Comparison of ENCODE assay signal across 8 mouse cellular contexts in genomic region chr7:31149751-31150565, GRCm38 (mm10). TPM values are rescaled to one million over a fixed set of nuclear protein-coding genes. Genes with fewer than 3 reads are reported as not detected.
A peak's percentile ranks its signal among the peaks of the same experiment; 100 is the strongest.
DNase-seq lines count a peak whose midpoint lies in the region; ATAC-seq and TF ChIP-seq lines count a peak whose summit lies in the region.

No protein-coding gene starts in this region.

- H3K9ac ChIP-seq in lung, embryonic 16.5 days (ENCODE audit: low read length): peak overlapping the region; percentile 98
- H3K9ac ChIP-seq in forebrain, embryonic 14.5 days (ENCODE audit: low read length): peak overlapping the region; percentile 98
- H3K9ac ChIP-seq in liver, embryonic 12.5 days: peak overlapping the region; percentile 81

- no peak for TF ChIP-seq CTCF in bone marrow macrophage, adult 2 months (IDR thresholded peaks at IDR 0.05; ENCODE audit: low read depth, low read length)
- no peak for TF ChIP-seq CTCF in small intestine, adult 2 months (IDR thresholded peaks at IDR 0.05; ENCODE audit: extremely low read depth, insufficient read length, insufficient replicate concordance, low read depth, low read length)

- H3K4me3 ChIP-seq in lung, embryonic 16.5 days (ENCODE audit: low read length): peak overlapping the region; percentile 95
- peak overlapping the region; percentile 91 for H3K4me3 ChIP-seq in bone marrow macrophage, adult 2 months (ENCODE audit: insufficient read depth, low read length)
- H3K4me3 ChIP-seq in forebrain, embryonic 14.5 days (ENCODE audit: low read depth, low read length): peak overlapping the region; percentile 89
- peak overlapping the region; percentile 73 for H3K4me3 ChIP-seq in liver, embryonic 12.5 days
- H3K4me3 ChIP-seq in small intestine, adult 2 months (ENCODE audit: low read depth, low read length): peak overlapping the region; percentile 67

- H3K9me3 ChIP-seq in lung, embryonic 16.5 days (ENCODE audit: control insufficient read depth, low read length): no peaks in the 10 kb centered on the region
- H3K9me3 ChIP-seq in forebrain, embryonic 14.5 days (replicated peaks; ENCODE audit: control insufficient read depth, low read length): no peaks in the 10 kb centered on the region
- no peaks in the 10 kb centered on the region for H3K9me3 ChIP-seq in liver, embryonic 12.5 days (replicated peaks)

- no peaks in the 10 kb centered on the region for H3K27me3 ChIP-seq in lung, embryonic 16.5 days (ENCODE audit: control insufficient read depth, insufficient read depth, low read depth, low read length)
- no peaks in the 10 kb centered on the region for H3K27me3 ChIP-seq in forebrain, embryonic 14.5 days (replicated peaks; ENCODE audit: control insufficient read depth, insufficient read depth, low read length)
- H3K27me3 ChIP-seq in liver, embryonic 12.5 days (replicated peaks): no peaks in the 10 kb centered on the region
- no peaks in the 10 kb centered on the region for H3K27me3 ChIP-seq in small intestine, adult 2 months (ENCODE audit: control insufficient read depth, insufficient read depth, low read length)

- DNase-seq in lung, adult 18-20 months: no peak
- peak; percentile 65 for DNase-seq in forebrain, embryonic 14.5 days (ENCODE audit: low spot score)
- DNase-seq in right cerebral cortex, postnatal 25 days: no peak

- no peaks in the 10 kb centered on the region for H3K36me3 ChIP-seq in lung, embryonic 16.5 days (ENCODE audit: control insufficient read depth, insufficient read depth, low read length)
- H3K36me3 ChIP-seq in forebrain, embryonic 14.5 days (ENCODE audit: control insufficient read depth, insufficient read depth, low read length): 0 out of 2 replicates have a peak, but pooled peaks cover 9% of the 10 kb centered on the region
- peaks cover 8% of the 10 kb centered on the region for H3K36me3 ChIP-seq in liver, embryonic 12.5 days
- H3K36me3 ChIP-seq in small intestine, adult 2 months (ENCODE audit: control insufficient read depth, insufficient read depth, low read length): no peaks in the 10 kb centered on the region

- peak overlapping the region; percentile 96 for H3K27ac ChIP-seq in lung, embryonic 16.5 days (ENCODE audit: low read length)
- H3K27ac ChIP-seq in bone marrow macrophage, adult 2 months (ENCODE audit: insufficient read depth, low read depth, low read length): peak overlapping the region; percentile 98
- H3K27ac ChIP-seq in forebrain, embryonic 14.5 days (ENCODE audit: low read depth, low read length): peak overlapping the region; percentile 97
- H3K27ac ChIP-seq in liver, embryonic 12.5 days: peak overlapping the region; percentile 83
- H3K27ac ChIP-seq in small intestine, adult 2 months (ENCODE audit: insufficient read depth, low read depth, low read length): peak overlapping the region; percentile 65

- 1% methylated on average over 20 of the region's 20 CpGs for WGBS in lung, embryonic 16.5 days
- 2% methylated on average over 20 of the region's 20 CpGs for WGBS in forebrain, embryonic 14.5 days
- WGBS in liver, embryonic 12.5 days (ENCODE audit: insufficient replicate concordance): 4% methylated on average over 20 of the region's 20 CpGs
- 23% methylated on average over 20 of the region's 20 CpGs for WGBS in small intestine, adult 2 months

- TF ChIP-seq POLR2A in bone marrow macrophage, adult 2 months (IDR thresholded peaks at IDR 0.05; ENCODE audit: borderline replicate concordance, low read depth, low read length): no peak
- TF ChIP-seq POLR2A in small intestine, adult 2 months (IDR thresholded peaks at IDR 0.05; ENCODE audit: low read depth, low read length): no peak

- H3K4me1 ChIP-seq in lung, embryonic 16.5 days (replicated peaks; ENCODE audit: control insufficient read depth, insufficient read depth, low read length): peaks cover 54% of the 10 kb centered on the region
- H3K4me1 ChIP-seq in bone marrow macrophage, adult 2 months (ENCODE audit: control insufficient read depth, insufficient read depth, low read length): peaks cover 41% of the 10 kb centered on the region
- peaks cover 8% of the 10 kb centered on the region for H3K4me1 ChIP-seq in forebrain, embryonic 14.5 days (ENCODE audit: control insufficient read depth, insufficient read depth, low read length)
- H3K4me1 ChIP-seq in liver, embryonic 12.5 days: peaks cover 66% of the 10 kb centered on the region
- H3K4me1 ChIP-seq in small intestine, adult 2 months (ENCODE audit: control insufficient read depth, insufficient read depth, insufficient read length, low read length): peaks cover 10% of the 10 kb centered on the region

- peak overlapping the region; percentile 74 for H3K4me2 ChIP-seq in lung, embryonic 16.5 days (ENCODE audit: low read depth, low read length)
- H3K4me2 ChIP-seq in forebrain, embryonic 14.5 days (ENCODE audit: low read length): peak overlapping the region; percentile 85
- peak overlapping the region; percentile 91 for H3K4me2 ChIP-seq in liver, embryonic 12.5 days

- no peak for ATAC-seq in lung, embryonic 16.5 days (ENCODE audit: low read depth)
- ATAC-seq in forebrain, embryonic 14.5 days: peak; percentile 10
- no peak for ATAC-seq in liver, embryonic 12.5 days
- no peak for ATAC-seq in monocyte, adult 5-6 weeks (replicated peaks; ENCODE audit: insufficient number of reproducible peaks, low FRiP score, low TSS enrichment, poor library complexity, severe bottlenecking)

RNA-seq across cellular contexts. Expression of gene Gramd1a, which starts 5.7 kb away (rescaled TPM):
- 68.1 and 72.2 TPM in 2 replicates for polyA plus RNA-seq in lung, embryonic 16.5 days (2015; fragmentation: Nextera tagmentation; extraction: Ambion mirVana)
- 63.6 and 99.3 TPM in 2 replicates for polyA plus RNA-seq in bone marrow macrophage, adult 2 months (2012; ENCODE audit: insufficient read depth, insufficient read length, missing spikeins)
- polyA plus RNA-seq in forebrain, embryonic 14.5 days (2014; fragmentation: Nextera tagmentation; extraction: Ambion mirVana): 150 and 200 TPM in 2 replicates
- polyA plus RNA-seq in liver, embryonic 12.5 days (2016; fragmentation: Nextera tagmentation; extraction: Ambion mirVana): 20.3 and 21.2 TPM in 2 replicates
- 56.4 and 64.9 TPM in 2 replicates for polyA plus RNA-seq in small intestine, adult 2 months (2012; rRNA removed)
- total RNA-seq in monocyte, adult 5-6 weeks (2017): 60.2 to 141 TPM (median 71.3 TPM) in 3 replicates

RNA-seq across cellular contexts. Expression of gene Scn1b, which starts 23.2 kb away (rescaled TPM):
- 0.64 and 0.89 TPM in 2 replicates for polyA plus RNA-seq in lung, embryonic 16.5 days (2015; fragmentation: Nextera tagmentation; extraction: Ambion mirVana)
- 30.7 and 33.7 TPM in 2 replicates for polyA plus RNA-seq in bone marrow macrophage, adult 2 months (2012; ENCODE audit: insufficient read depth, insufficient read length, missing spikeins)
- 2.8 and 4.4 TPM in 2 replicates for polyA plus RNA-seq in forebrain, embryonic 14.5 days (2014; fragmentation: Nextera tagmentation; extraction: Ambion mirVana)
- 0.97 and 1.2 TPM in 2 replicates for polyA plus RNA-seq in liver, embryonic 12.5 days (2016; fragmentation: Nextera tagmentation; extraction: Ambion mirVana)
- polyA plus RNA-seq in small intestine, adult 2 months (2012; rRNA removed): 11.1 and 19.6 TPM in 2 replicates
- total RNA-seq in monocyte, adult 5-6 weeks (2017): 3.0 to 4.3 TPM (median 4.1 TPM) in 3 replicates

RNA-seq across cellular contexts. Expression of gene Hpn, which starts 34.9 kb away (rescaled TPM):
- 17.4 and 23.2 TPM in 2 replicates for polyA plus RNA-seq in lung, embryonic 16.5 days (2015; fragmentation: Nextera tagmentation; extraction: Ambion mirVana)
- 30.9 and 39.0 TPM in 2 replicates for polyA plus RNA-seq in bone marrow macrophage, adult 2 months (2012; ENCODE audit: insufficient read depth, insufficient read length, missing spikeins)
- not detected in 2 replicates for polyA plus RNA-seq in forebrain, embryonic 14.5 days (2014; fragmentation: Nextera tagmentation; extraction: Ambion mirVana)
- 33.2 and 36.2 TPM in 2 replicates for polyA plus RNA-seq in liver, embryonic 12.5 days (2016; fragmentation: Nextera tagmentation; extraction: Ambion mirVana)
- polyA plus RNA-seq in small intestine, adult 2 months (2012; rRNA removed): 4.2 and 27.5 TPM in 2 replicates
- total RNA-seq in monocyte, adult 5-6 weeks (2017): 0.49 to 1.9 TPM (median 0.57 TPM) in 3 replicates
